Mouse (Mus musculus) ovary, postnatal 10 days (tissue): ENCODE results near the gene Zfp106.

Source experiments
- DNase-seq: peaks from one replicate; pipeline ENCODE4 v3.0.0; 2022; ENCODE audit warnings: low spot score

Gene Zfp106

GRCm38 (mm10) chr2:120544732-120545131, 18.9 kb downstream of the Zfp106 start:
- DNase-seq = no peak

DNA sequence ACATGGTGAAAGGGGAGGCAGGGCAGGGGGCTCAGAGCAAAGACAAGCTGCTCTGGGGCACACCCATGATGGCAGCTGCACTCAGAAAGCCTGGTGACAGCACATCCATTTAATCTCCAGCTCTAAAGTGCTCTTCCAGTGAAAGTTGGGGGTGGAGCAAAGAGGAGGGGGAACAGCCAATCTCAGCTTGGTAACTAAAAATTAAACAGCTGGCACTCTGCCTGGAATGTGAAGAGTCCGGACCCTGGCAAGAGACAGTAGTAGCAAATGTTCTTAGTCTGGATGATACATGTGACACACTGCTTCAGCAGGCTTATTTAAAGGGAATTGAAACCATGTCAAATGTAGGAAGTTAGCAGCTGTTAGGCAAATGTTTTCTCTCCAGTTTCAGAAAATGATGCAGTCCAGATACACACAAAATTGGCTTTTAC, 23.9 kb downstream of the Zfp106 start:
- peak; percentile 9 for DNase-seq

DNA sequence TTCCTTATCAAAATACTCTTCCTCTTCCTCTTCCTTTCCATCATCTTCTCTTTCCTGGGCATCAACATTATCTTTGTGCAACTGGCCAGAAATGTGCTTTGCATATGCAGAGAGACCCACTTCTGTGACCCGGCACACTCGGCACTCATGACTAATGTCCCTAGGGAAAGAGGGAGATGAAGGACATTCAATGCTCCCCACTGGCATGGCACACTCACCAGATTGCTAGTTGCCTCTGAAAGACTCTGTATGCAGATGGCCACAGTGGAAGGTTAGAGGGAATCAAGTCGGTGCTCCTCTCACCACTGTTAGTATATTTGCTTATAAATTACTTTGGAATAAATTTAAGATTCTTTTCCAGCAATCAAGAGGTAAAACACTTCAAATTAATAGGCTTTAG, 24.3 kb downstream of the Zfp106 start:
- DNase-seq = no peak

GRCm38 (mm10) chr2:120531223-120531622, 32.4 kb downstream of the Zfp106 start:
- no peak for DNase-seq

GRCm38 (mm10) chr2:120529531-120529930, 34.1 kb downstream of the Zfp106 start:
- no peak for DNase-seq

DNA sequence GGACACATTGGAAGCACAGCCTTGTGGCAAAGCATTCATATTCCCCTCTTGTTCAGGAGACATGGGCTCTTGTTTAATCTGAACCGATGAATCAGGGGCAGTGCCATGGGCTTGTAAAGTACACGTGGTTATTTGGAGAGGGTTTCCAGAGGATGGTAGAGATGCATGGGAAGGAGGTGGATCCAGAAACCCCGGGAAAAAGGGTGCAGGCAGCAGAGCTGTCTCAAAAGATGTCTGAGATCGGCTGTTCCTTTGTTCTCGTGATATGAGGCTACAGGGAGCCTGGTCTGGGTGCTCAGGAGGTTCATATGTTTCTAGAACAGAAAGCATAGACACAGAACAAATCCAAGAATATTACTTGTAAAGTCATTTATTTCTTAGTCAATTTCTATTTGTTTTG, 36.9 kb downstream of the Zfp106 start:
- no peak for DNase-seq

DNA sequence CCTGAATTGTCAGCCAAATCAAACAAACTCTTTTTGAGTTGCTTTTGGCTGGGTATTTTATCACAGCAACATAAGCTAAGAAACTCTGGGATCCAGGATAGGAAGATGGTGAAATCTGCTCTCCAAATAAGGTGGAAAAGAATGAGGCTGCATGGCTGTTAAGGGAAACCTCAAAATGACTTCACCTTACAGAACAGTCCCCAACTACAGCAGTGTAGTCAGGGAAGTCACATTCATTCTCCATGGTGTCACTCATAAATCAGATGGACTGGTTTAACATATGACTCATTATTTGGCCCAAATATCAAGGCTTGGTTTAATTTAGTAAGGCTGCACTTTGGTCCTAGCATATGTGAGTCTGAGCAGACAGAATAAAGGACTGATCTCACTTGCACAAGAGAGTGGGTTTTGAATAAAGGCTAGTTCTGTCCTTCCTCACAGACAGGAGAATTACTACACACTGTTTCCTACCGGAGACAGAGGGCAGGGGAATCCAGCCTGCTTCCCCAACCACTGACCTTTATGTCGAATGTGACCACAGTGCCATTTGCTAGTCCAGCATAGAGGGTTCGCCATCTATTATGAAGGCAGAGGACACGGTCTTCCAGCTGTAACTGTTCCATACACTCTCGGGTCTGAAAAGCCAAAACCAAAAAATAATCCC, 45.0 kb downstream of the Zfp106 start:
- DNase-seq = no peak

DNA sequence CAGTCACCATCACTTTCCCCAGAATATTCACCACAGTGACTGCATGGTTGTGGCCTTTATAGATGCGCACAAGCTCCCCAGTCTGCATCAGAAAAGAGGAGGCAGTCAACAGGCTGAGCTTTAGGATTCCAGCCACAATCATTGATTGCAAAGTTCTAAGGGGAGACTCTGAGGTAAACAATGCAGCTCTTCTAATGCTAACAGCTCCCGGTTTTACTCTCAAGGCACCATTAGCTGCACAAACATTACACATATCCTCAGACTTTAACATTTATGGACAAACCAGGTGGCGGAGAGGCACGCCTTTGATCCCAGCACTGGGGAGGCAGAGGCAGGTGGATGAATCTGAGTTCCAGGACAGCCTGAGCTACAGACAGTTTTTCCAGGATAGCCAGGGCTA, 49.5 kb downstream of the Zfp106 start:
- no peak for DNase-seq

DNA sequence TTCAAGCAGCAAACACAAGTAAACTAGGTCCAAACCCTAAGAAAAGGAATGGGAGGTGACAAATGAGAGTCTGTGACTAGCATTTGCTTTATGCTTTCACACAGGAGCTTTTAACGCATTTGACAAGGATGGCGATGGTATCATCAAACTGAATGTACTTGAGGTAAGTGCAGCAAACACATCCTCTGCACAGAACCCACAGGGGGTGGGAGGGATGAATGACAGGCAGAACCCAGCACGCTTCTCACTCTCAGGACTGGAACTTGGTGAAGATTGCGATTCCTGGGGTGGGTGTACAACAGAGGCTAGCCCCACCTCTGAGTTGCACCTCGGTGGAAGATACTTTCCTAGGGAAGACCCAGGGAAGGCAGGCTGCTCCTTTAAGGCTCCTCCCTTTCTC, 59.7 kb downstream of the Zfp106 start:
- no peak for DNase-seq

DNA sequence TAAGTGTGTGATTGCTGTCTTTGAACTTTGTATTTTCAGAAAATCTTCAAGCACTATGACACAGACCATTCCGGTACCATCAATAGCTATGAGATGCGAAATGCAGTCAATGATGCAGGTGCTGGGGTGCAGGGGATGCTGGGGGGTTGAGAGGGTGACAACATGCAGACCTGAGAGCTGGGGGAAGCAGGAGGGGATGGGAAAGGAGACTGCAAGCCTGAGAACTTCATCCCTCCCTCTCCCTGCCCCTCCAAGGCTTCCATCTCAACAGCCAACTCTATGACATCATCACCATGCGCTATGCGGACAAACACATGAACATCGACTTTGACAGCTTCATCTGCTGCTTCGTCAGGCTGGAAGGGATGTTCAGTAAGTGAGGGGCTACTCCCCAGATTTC, 60.5 kb downstream of the Zfp106 start:
- no peak for DNase-seq

GRCm38 (mm10) chr2:120502605-120502990, 61.0 kb downstream of the Zfp106 start:
- DNase-seq = no peak

DNA sequence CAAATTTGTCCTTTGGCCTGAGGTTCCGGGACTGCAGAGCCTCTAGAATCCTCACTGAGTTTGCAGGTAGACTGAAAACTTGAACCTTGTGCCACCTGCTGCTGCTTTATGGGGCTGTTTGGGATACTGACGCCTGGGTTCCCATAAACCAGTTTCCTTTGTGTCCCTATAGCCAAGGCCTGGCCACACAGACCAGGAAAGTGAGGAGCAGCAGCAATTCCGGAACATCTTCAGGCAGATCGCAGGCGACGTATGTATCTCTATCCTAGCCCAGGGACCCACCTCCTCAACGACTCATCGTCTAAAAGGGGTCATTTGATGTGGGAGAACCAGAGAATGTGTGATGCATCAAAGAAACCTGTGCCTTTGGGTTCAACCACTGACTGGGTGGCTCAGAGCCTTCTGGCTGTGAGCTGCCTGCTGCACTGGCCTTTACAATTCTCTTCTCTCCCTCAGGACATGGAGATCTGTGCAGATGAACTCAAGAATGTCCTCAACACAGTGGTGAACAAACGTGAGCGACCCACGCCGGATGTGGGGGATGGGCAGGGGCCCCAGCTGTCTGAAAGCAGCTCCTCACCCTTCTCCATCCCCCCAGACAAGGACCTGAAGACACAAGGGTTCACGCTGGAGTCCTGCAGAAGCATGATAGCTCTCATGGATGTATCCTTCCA, 61.6 kb downstream of the Zfp106 start:
- DNase-seq = no peak

DNA sequence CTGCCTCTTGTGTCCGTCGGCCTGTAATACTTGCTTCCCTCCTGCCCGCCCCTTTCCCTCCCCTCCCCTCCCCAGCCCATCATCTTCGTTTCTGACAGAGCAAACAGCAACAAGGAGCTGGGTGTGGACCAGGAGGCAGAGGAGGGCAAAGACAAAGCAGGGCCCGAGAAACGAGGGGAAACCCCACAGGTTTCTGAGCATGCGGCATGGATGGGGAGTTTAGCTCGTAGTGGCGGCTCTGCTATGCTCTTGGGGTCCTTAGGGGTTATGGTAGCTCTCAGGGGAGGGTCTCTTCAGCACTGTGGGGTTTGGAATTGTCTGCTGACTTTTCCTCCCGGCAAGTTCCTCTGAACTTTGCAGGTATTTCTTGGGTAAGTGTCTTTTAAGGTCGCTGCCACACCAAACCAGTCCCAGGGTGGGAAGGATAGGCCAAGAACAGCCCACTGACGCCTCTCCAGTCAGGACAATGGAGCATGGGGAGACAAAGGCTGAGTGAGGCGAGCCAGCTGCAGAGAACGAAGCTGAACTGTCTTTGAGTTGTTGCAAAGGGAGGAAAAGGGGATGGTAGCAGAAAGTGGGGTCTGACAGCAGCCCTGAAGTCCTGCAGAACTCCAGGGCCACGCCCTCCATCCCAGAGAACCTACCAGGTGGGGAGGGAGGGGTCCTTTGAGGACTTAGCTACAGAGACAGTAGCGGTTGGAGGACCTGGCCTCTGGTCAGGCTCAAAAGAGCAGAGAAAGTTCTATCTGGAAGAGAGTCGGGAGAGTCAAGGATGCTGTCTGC, 62.3 kb downstream of the Zfp106 start:
- no peak for DNase-seq

DNA sequence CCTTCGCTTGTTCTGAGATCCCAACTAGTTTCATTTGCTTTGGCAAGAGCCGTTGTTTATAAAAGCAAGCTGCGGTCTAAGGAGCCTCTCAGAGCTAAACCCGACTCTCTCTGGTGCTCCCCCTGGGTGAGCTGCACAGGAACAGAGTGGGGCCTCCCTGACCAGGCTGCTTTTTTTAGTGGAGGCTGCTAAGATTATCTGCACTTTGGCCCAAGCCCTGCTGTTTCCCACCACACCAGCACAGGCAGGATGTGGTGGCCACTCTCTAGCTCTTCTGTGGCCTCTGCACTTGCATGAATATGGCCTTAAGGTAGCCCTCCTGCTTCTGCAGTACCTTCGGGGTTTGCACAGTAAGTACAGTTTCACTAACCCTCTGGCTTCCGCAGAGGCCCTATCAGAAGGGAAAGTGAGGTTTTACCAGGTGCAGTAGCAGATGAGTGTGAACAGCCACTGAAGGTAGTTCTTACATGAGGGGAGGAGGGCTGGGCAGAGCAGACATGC, 63.6 kb downstream of the Zfp106 start:
- no peak for DNase-seq

- no peak for DNase-seq
Measured at GRCm38 (mm10) chr2:120496511-120496910, 67.1 kb downstream of the Zfp106 start.

DNA sequence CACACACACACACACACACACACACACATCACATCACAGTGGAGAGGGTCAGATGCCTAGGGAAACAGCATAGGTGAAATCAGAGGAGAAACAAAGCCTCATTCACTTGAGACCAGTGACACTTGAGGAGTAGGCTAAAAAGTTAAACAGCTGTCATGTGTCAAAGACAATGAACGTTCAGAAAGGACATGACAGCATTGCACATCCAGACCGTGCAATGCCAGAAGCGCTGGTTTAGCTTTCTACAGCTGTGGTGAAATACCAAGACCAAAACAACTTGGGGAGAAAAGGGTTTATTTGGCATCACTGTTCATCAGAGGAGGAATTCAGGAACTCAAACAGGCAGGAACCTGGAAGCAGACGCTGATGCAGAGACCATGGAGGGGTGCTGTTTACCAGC, 70.4 kb downstream of the Zfp106 start:
- DNase-seq = no peak

- DNase-seq = no peak
Measured at GRCm38 (mm10) chr2:120484241-120484640, 79.4 kb downstream of the Zfp106 start.

- no peak for DNase-seq
Measured at GRCm38 (mm10) chr2:120482506-120483389, 80.9 kb downstream of the Zfp106 start.

- no peak for DNase-seq
Measured at GRCm38 (mm10) chr2:120481921-120482320, 81.7 kb downstream of the Zfp106 start.

- peak; percentile 35 for DNase-seq
Measured at GRCm38 (mm10) chr2:120478600-120478999, 85.0 kb downstream of the Zfp106 start.

DNA sequence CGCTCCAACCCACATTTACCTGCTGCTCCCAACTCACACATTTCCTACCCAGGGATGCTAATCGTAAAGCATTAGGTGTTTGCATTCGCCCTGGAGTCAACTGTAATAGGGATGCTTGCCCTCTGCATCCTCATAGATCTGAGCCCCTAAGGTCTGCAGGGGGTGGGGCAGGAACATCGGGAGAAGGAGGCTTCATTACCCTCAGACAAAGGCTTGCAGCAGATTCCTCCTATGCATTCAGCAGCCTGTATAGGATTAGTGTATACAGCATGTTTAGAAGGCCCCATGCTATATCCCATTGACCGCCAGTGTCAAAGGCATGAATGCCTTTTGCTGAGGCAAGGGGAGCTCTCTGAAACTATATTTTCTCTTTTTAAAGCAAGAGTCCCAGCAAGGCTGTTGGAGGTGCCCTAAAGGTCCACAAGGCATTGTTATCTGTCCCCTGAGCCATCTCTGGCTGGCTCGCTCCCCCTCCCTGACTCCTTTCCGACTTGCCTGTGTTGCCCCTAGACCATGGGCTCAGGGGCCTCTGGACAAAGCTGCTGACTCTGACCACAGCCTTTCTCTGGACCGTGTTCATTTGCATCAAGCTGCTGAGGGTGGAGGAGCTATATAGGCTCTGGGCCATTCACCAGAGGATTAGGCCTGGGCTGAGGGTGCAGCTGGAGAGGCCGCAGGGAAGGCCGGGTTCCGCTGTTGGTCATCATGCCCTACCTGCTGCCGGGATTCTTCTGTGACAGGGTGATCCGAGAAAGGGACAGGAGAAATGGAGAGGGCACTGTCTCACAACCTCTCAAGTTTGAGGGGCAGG, 87.2 kb downstream of the Zfp106 start:
- DNase-seq = no peak
